Mouse (Mus musculus) midbrain, postnatal 0 days (tissue): ENCODE measurements around the gene Chrnd. TPM values are rescaled to one million over a fixed set of nuclear protein-coding genes. Genes with fewer than 3 reads are reported as not detected.

Experiments
- ATAC-seq: fragments of 200-750 bp; cut with Nextera tagmentation; 2 replicates; pipeline ENCODE4 v1.8.0; 2017; ENCODE audit warnings: moderate number of reproducible peaks, mild to moderate bottlenecking, moderate TSS enrichment, moderate library complexity; ENCODE audit not compliant: low FRiP score
- DNase-seq: peaks from one replicate; pipeline ENCODE4 v3.0.0-alpha.2; 2015; ENCODE audit warnings: low spot score
- H3K27ac ChIP-seq: fragments of 300-500 bp; sonication (generic); 2 replicates; pipeline ENCODE4 v1.5.1; 2014; ENCODE audit warnings: low read depth, mild to moderate bottlenecking, low read length, mixed read lengths
- H3K27me3 ChIP-seq: fragments of 300-500 bp; sonication (generic); 2 replicates; pipeline ENCODE4 v1.6.1; 2014; ENCODE audit warnings: low read length, control low read depth, mixed read lengths; ENCODE audit not compliant: insufficient read depth
- H3K36me3 ChIP-seq: fragments of 300-500 bp; sonication (generic); 2 replicates; pipeline ENCODE4 v1.6.1; 2014; ENCODE audit warnings: low read length, control low read depth, mixed read lengths; ENCODE audit not compliant: insufficient read depth
- H3K4me1 ChIP-seq: fragments of 300-500 bp; sonication (generic); 2 replicates; pipeline ENCODE4 v1.6.1; 2014; ENCODE audit warnings: mild to moderate bottlenecking, control low read depth, antibody characterized with exemption, low read length, mixed read lengths; ENCODE audit not compliant: insufficient read depth
- H3K4me2 ChIP-seq: fragments of 300-500 bp; sonication (generic); 2 replicates; pipeline ENCODE4 v1.6.1; 2014; ENCODE audit warnings: low read depth, mild to moderate bottlenecking, low read length, mixed read lengths; ENCODE audit not compliant: poor library complexity, severe bottlenecking
- H3K4me3 ChIP-seq: fragments of 300-500 bp; sonication (generic); 2 replicates; pipeline ENCODE4 v1.5.1; 2014; ENCODE audit warnings: low read depth, mild to moderate bottlenecking, low read length, moderate library complexity
- H3K9ac ChIP-seq: fragments of 300-500 bp; sonication (generic); replicated peaks from 2 replicates; pipeline ENCODE4 v1.6.1; 2014; ENCODE audit warnings: mild to moderate bottlenecking, low read length, moderate library complexity, mixed read lengths; ENCODE audit not compliant: poor library complexity, severe bottlenecking
- H3K9me3 ChIP-seq: fragments of 300-500 bp; sonication (generic); 2 replicates; pipeline ENCODE4 v1.6.1; 2016; ENCODE audit warnings: low read length, control low read depth
- CTCF ChIP-seq: IDR thresholded peaks from 2 replicates; pipeline ENCODE4 v1.5.1; 2016; ENCODE audit warnings: antibody characterized with exemption, mild to moderate bottlenecking
- WGBS: fragments of 180-500 bp; shearing (Covaris S2); extraction: QIAGEN DNeasy Blood & Tissue Kit; methylation state at CpG from one replicate; pipeline ENCODE4 v1.1.7; 2014; 5-methylcytosine and 5-hydroxymethylcytosine counted together
- polyA plus RNA-seq: library from polyadenylated mRNA; unstranded; fragments of >200 nt; fragmentation: Nextera tagmentation; extraction: Ambion mirVana; gene quantifications from 2 replicates; pipeline ENCODE4 v1.2.1, GENCODE M21; 2015
- total RNA-seq: library from RNA; depleted of rRNA; stranded (reverse); fragments of >200 nt; gene quantifications from 2 replicates; pipeline ENCODE4 v1.2.3, GENCODE M21; 2014

The Chrnd gene
- total and polyA plus RNA-seq, 2 experiments from 2014 or later: not detected

GRCm38 (mm10) chr1:87213735-87214704 is 23.6 kb downstream of the Chrnd start, which contains the start of gene Eif4e2:
Gene Eif4e2, plus strand, starts transcription at chr1:87213914.
- Histone ChIP-seq H3K4me1 (peaks cover 18% of the 10 kb centered on the region), H3K4me2 (peak within 1 kb of the TSS; percentile 65), H3K9ac (peak within 1 kb of the TSS; percentile 96), H3K9me3 (no peaks in the 10 kb centered on the region), H3K4me3 (peak within 1 kb of the TSS; percentile 88), H3K27ac (peak within 1 kb of the TSS; percentile 93), H3K27me3 (no peaks in the 10 kb centered on the region), H3K36me3 (no peaks in the 10 kb centered on the region)
- peak; percentile 41; the same call in 1 of the 2 replicates for TF ChIP-seq CTCF
- under 1% methylated on average over 80 of the region's 99 CpGs for WGBS
- DNase-seq (peak; percentile 97), ATAC-seq (peak; percentile 96)

GRCm38 (mm10) chr1:87214748-87215147 is 24.3 kb downstream of the Chrnd start:
- no peak for DNase-seq
- WGBS: 38% methylated on average over 4 of the region's 4 CpGs
- H3K27ac ChIP-seq: peak overlapping the region; percentile 93
- H3K27me3 ChIP-seq: no peaks in the 10 kb centered on the region
- H3K4me2 ChIP-seq: peak overlapping the region; percentile 65
- ATAC-seq: no peak
- H3K4me1 ChIP-seq: peaks cover 18% of the 10 kb centered on the region
- no peaks in the 10 kb centered on the region for H3K9me3 ChIP-seq
- H3K9ac ChIP-seq: peak overlapping the region; percentile 96
- no peak for TF ChIP-seq CTCF
- peaks cover 2% of the 10 kb centered on the region; the same call in 1 of the 2 replicates for H3K36me3 ChIP-seq
- peak overlapping the region; percentile 88 for H3K4me3 ChIP-seq

GRCm38 (mm10) chr1:87217938-87218337 is 27.5 kb downstream of the Chrnd start:
- Histone ChIP-seq H3K4me2 (no peak overlapping the region), H3K36me3 (peaks cover 31% of the 10 kb centered on the region), H3K4me3 (no peak overlapping the region), H3K9me3 (no peaks in the 10 kb centered on the region), H3K27ac (no peak overlapping the region), H3K27me3 (no peaks in the 10 kb centered on the region), H3K4me1 (peaks cover 17% of the 10 kb centered on the region), H3K9ac (no peak overlapping the region)
- WGBS: 64% methylated on average over 3 of the region's 3 CpGs
- DNase-seq: peak; percentile 40
- TF ChIP-seq CTCF: peak; percentile 79
- ATAC-seq: no peak

GRCm38 (mm10) chr1:87225739-87226138 is 35.3 kb downstream of the Chrnd start:
- no peak overlapping the region for H3K27ac ChIP-seq
- DNase-seq: no peak
- H3K9ac ChIP-seq: no peak overlapping the region
- no peak overlapping the region for H3K4me2 ChIP-seq
- no peaks in the 10 kb centered on the region for H3K9me3 ChIP-seq
- H3K4me1 ChIP-seq: no peaks in the 10 kb centered on the region
- 98% methylated on average over 8 of the region's 8 CpGs for WGBS
- ATAC-seq: no peak
- no peak for TF ChIP-seq CTCF
- peaks cover 76% of the 10 kb centered on the region for H3K36me3 ChIP-seq
- no peak overlapping the region for H3K4me3 ChIP-seq
- no peaks in the 10 kb centered on the region for H3K27me3 ChIP-seq

- no peak overlapping the region for H3K27ac ChIP-seq
- DNase-seq (no peak), ATAC-seq (no peak)
- H3K36me3 ChIP-seq: peaks cover 73% of the 10 kb centered on the region
- no peak overlapping the region for H3K4me3 ChIP-seq
- H3K9me3 ChIP-seq: no peaks in the 10 kb centered on the region
- 97% methylated on average over 1 of the region's 1 CpGs for WGBS
- no peaks in the 10 kb centered on the region for H3K4me1 ChIP-seq
- TF ChIP-seq CTCF: no peak
- no peaks in the 10 kb centered on the region for H3K27me3 ChIP-seq
- no peak overlapping the region for H3K4me2 ChIP-seq
- no peak overlapping the region for H3K9ac ChIP-seq
Measured at GRCm38 (mm10) chr1:87226409-87227159, 36.2 kb downstream of the Chrnd start.
